Mouse (Mus musculus) heart, postnatal 36 days (tissue): ENCODE data around the gene T. TPM values are rescaled to one million over a fixed set of nuclear protein-coding genes. Genes with fewer than 3 reads are reported as not detected.

Experiments used
- DNase-seq, 2 experiments: peaks; one replicate each; pipeline ENCODE4 v3.0.0; 2021 to 2022
- intact Hi-C: fragments of 180-260 bp; cut with DNase I; formaldehyde crosslinking; loops from one replicate; pipeline ENCODE4 v1.15.1; 2025
- total RNA-seq, 2 experiments: library from RNA; stranded (reverse); gene quantifications; 2 replicates each; pipeline ENCODE4 v1.2.3; 2021

Gene T
- total RNA-seq, 2 experiments from 2014 or later, result not detected

- intact Hi-C loops, result no loop called here
- DNase-seq, result no peak
Measured at GRCm38 (mm10) chr17:8432179-8432800, 1.9 kb upstream of the T start.

- intact Hi-C loops, result no loop called here
Measured at GRCm38 (mm10) chr17:8433121-8433977, 874 bp upstream of the T start.

GRCm38 (mm10) chr17:8436184-8436583 is 2.0 kb downstream of the T start:
- intact Hi-C loops, result no loop called here
- DNase-seq, result no peak

More at GRCm38 (mm10) chr17:8433121-8433977, 874 bp upstream of the T start:
- no peak for DNase-seq

GRCm38 (mm10) chr17:8444062-8444461 is 9.8 kb downstream of the T start:
- no peak for DNase-seq
- intact Hi-C loops, result no loop called here

DNA sequence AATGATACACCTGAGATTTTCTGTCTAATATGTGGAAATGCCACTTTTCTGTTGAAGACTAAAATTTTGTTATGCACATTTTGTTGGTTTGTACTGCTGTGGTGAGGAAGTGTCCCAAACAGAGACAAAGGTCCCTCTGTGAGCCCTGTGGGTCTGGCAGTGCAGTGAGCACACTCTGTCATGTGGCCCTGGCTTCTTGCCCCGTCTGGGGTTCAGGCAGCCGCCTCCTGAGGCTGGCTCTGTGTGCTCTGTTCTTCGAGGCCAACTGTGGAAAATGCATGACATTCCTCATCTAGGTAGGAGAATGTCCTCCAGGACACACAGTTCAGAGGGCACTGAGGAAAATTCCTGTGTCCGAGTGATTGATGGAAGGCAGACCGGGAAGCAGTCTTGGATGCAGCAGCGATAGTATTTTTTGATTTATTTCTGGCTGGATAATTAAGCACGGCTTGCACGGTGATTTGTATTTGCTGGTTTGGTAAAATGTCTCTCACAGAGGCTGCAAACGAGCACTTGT is 13.5 kb downstream of the T start:
- intact Hi-C loops, result no loop called here
- no peak for DNase-seq

GRCm38 (mm10) chr17:8448324-8448723 is 14.1 kb downstream of the T start:
- intact Hi-C loops, result no loop called here
- DNase-seq, result no peak

DNA sequence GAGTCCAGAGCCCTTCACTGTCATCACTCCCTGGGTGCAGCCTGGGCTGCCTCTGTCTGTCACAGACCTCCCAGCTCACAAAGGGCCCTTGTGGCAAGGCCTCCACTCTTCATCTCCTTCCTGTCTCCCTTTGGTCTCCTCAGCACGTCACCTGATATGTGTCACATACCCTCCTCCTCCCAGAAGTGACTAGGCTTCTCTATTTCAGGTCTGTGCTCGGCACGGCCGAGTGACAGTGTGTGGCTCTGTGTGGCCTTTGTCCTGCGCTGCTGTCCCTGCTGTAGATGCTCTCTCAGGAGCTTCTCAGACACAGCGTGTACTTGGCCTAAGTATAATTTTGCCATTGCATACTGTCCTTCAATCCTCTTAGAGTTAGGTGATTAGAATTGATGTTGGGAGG is 21.0 kb downstream of the T start:
- intact Hi-C loops, result no loop called here
- no peak for DNase-seq

DNA sequence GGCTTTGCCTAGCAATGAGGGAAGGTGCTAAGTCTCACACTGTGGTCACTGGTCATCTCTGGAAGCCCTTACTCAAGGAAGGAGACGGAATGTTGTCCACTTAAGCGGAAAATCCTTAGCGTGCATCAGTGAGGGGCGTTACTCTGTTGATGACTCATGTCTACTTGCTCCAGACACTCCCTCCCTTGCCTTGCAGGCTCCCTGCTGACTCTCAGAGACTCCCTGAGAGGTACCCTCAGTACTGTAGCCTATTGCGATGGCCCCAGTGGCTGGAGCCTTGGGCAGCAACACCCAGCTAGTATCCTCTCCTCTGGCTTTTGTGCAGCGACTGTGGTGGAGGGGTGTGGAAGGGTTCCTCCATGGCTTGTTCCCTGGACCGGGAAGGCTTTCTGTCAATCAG is 21.4 kb downstream of the T start:
- DNase-seq, result no peak
- intact Hi-C loops, result no loop called here

GRCm38 (mm10) chr17:8456856-8457460 is 22.7 kb downstream of the T start:
- no peak for DNase-seq
- intact Hi-C loops, result no loop called here

GRCm38 (mm10) chr17:8461568-8461967 is 27.3 kb downstream of the T start:
- DNase-seq, result peak; percentile 28 to 47
- intact Hi-C loops, result loop anchor here (2.0 to 10.0 kb wide), 2 partner anchors 71 to 473 kb away; no protein-coding TSS in a partner anchor

- peak; percentile 39 to 61 for DNase-seq
- intact Hi-C loops, result loop anchor here (1.0 to 10.0 kb wide), 2 partner anchors 129 to 471 kb away; no protein-coding TSS in a partner anchor
Measured at GRCm38 (mm10) chr17:8463482-8464128, 29.4 kb downstream of the T start.

DNA sequence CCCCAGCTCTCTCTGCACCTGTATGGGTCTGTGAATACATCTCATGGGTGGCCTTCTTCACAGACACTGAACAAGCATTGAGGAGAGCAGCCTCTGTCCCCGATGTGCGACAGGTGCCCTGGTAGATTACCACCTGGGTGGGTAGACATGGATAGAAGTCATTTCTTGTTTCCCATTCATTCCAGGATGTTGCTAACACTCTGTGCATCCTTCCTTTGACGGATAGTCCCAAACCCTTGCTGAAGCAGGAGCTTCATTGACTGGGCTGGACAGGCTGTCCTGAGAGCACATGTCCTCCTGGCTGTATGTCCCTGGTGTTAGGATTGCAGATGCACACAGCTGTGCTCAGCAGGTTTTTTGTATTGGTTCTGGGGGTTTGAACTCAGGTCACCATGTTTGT is 33.5 kb downstream of the T start:
- intact Hi-C loops, result loop anchor here (1.0 to 10.0 kb wide), 4 partner anchors 55 to 467 kb away; no protein-coding TSS in a partner anchor
- DNase-seq, result no peak

DNA sequence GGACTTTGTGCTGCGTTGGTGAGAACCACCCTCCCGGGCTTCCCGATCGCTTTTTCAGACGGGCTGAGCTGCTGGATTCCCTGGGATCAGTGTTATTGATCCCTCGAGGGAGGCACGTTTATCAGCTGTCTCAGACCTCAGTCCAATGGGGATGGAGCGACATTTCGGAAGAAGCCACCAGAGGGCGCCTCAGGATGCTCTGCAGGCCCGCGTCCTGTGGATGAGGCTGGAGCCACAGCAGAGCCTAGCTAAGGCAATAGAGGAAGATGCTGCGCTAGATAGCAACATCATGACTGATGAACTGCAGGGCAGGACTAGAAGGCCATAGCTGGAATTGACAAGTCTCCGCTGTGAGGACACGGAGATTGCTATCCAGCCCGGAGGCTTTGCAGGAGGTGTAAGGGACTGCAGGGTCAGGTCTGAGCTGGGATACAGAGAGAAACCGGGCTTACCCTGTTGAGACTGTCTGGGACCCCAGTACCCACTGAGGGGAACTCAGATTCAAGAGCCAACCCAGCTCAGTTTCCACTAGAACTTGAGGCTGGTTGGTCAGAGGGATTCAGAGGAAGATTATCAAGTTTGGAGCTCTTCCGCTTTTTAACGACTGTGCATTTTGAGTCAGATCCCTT is 34.6 kb downstream of the T start:
- intact Hi-C loops, result loop anchor here (1.0 to 10.0 kb wide), 4 partner anchors 53 to 466 kb away; no protein-coding TSS in a partner anchor
- peak; percentile 77 to 83 for DNase-seq

DNA sequence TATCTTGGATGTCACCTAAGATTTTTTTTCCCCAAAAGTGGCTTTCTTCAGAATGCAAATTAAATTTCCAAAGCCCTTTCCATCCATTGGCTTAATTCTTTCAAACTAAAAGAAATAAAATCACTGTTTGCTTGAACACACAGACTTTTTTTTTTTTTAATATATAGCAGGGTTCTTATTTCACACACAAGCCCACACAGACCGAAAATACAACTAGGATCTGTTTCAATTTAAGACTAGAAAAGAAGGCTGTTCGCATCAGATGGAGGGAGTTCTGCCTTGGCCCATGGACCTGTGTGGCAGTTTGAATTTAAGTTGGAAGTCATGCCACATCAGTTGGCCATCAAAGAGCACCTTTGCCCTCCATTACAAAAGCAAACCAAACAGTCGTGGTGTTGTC is 44.3 kb downstream of the T start:
- intact Hi-C loops, result no loop called here
- DNase-seq, result no peak

- intact Hi-C loops, result no loop called here
- DNase-seq, result no peak
Measured at GRCm38 (mm10) chr17:8479493-8480128, 45.4 kb downstream of the T start.

DNA sequence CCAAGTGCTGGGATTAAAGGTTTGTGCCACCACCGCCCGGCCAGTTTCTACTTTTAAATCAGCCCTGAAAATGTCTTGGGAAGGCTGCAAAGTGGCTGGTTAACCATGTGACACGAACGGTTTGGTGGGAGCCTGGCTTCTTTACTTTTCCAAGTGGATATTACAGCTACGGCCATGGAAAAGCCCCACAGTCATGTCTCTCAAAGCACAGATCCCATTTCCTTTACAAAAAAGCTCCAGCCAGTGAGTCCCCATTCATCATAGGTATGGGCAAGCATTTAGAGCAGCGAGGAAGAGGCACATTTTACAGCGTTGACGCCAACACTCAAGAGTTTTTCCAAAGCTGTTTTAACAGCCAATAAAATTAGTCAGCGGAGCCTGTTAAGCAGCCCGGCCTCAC is 47.6 kb downstream of the T start:
- intact Hi-C loops, result no loop called here
- DNase-seq, result no peak

- intact Hi-C loops, result no loop called here
- no peak for DNase-seq
Measured at GRCm38 (mm10) chr17:8482876-8483275, 48.7 kb downstream of the T start.

DNA sequence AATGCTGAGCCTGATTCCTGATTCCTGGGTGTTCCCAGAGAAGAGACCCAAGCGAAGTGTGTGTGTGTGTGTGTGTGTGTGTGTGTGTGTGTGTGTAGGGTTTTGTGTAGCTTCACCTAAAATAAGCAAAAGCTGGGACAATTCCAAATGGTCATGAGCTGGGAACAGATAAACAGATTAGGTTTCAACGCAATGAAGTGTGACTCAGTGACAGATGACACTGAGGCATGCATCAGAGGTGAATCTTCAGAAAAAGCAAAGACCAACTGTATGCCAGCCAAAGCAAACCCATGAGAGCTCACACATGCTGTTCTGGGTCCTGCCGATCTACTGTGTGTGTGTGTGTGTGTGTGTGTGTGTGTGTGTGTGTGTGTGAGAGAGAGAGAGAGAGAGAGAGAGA is 50.0 kb downstream of the T start:
- intact Hi-C loops, result no loop called here
- no peak for DNase-seq

- intact Hi-C loops, result no loop called here
- DNase-seq, result no peak
Measured at GRCm38 (mm10) chr17:8485146-8485545, 50.9 kb downstream of the T start.

- DNase-seq, result peak in 1 of 2 experiments; percentile 42
- intact Hi-C loops, result no loop called here
Measured at GRCm38 (mm10) chr17:8487824-8488223, 53.6 kb downstream of the T start.
